Mouse (Mus musculus) limb, embryonic 11.5 days (tissue): Measurements from ENCODE around the gene Tnfrsf13c. TPM values are rescaled to one million over a fixed set of nuclear protein-coding genes. Genes with fewer than 3 reads are reported as not detected.

Source experiments
- ATAC-seq: fragments of 200-750 bp; cut with Nextera tagmentation; 2 replicates; pipeline ENCODE4 v1.8.0; 2017; ENCODE audit warnings: low read depth; ENCODE audit not compliant: insufficient number of reproducible peaks, low FRiP score, low TSS enrichment
- DNase-seq: peaks from one replicate; pipeline ENCODE4 v3.0.0-alpha.2; 2015; ENCODE audit warnings: low spot score
- H3K27ac ChIP-seq: fragments of 300-500 bp; sonication (generic); replicated peaks from 2 replicates; pipeline ENCODE4 v1.5.1; 2014; ENCODE audit warnings: low read depth, mild to moderate bottlenecking, low read length
- H3K27me3 ChIP-seq: fragments of 300-500 bp; sonication (generic); 2 replicates; pipeline ENCODE4 v1.6.1; 2014; ENCODE audit warnings: mild to moderate bottlenecking, low read length, mixed read lengths; ENCODE audit not compliant: control insufficient read depth, insufficient read depth
- H3K36me3 ChIP-seq: fragments of 300-500 bp; sonication (generic); 2 replicates; pipeline ENCODE4 v1.6.1; 2014; ENCODE audit warnings: mild to moderate bottlenecking, low read length, moderate library complexity, mixed read lengths; ENCODE audit not compliant: control insufficient read depth, insufficient read depth
- H3K4me1 ChIP-seq: fragments of 300-500 bp; sonication (generic); 2 replicates; pipeline ENCODE4 v1.6.1; 2014; ENCODE audit warnings: low read length, mixed read lengths; ENCODE audit not compliant: control insufficient read depth, insufficient read depth
- H3K4me2 ChIP-seq: fragments of 300-500 bp; sonication (generic); 2 replicates; pipeline ENCODE4 v1.6.1; 2014; ENCODE audit warnings: low read depth, mild to moderate bottlenecking, moderate library complexity; ENCODE audit not compliant: severe bottlenecking
- H3K4me3 ChIP-seq: fragments of 300-500 bp; sonication (generic); 2 replicates; pipeline ENCODE4 v1.5.1; 2014; ENCODE audit warnings: low read depth, low read length
- H3K9ac ChIP-seq: fragments of 300-500 bp; sonication (generic); 2 replicates; pipeline ENCODE4 v1.6.1; 2014; ENCODE audit warnings: mild to moderate bottlenecking, low read length
- H3K9me3 ChIP-seq: fragments of 300-500 bp; sonication (generic); 2 replicates; pipeline ENCODE4 v1.6.1; 2016; ENCODE audit warnings: low read length; ENCODE audit not compliant: control insufficient read depth
- WGBS: fragments of 180-500 bp; shearing (Covaris S2); extraction: QIAGEN DNeasy Blood & Tissue Kit; methylation state at CpG from one replicate; pipeline ENCODE4 v1.1.7; 2014; 5-methylcytosine and 5-hydroxymethylcytosine counted together
- polyA plus RNA-seq: library from polyadenylated mRNA; unstranded; fragments of >200 nt; fragmentation: Nextera tagmentation; extraction: Ambion mirVana; gene quantifications from 2 replicates; pipeline ENCODE4 v1.2.1, GENCODE M21; 2014

Tnfrsf13c gene
- polyA plus RNA-seq, 1 experiment from 2014 or later: not detected

- Histone ChIP-seq H3K4me2 (no peak overlapping the region), H3K4me1 (0 out of 2 replicates have a peak, but pooled peaks cover 5% of the 10 kb centered on the region), H3K9me3 (no peaks in the 10 kb centered on the region), H3K9ac (no peak overlapping the region; the same call in 1 of the 2 replicates), H3K4me3 (no peak overlapping the region), H3K27ac (no peak overlapping the region), H3K36me3 (peaks cover 26% of the 10 kb centered on the region), H3K27me3 (peaks cover 29% of the 10 kb centered on the region)
- no peak for ATAC-seq
- DNase-seq: no peak
- WGBS: 95% methylated on average over 10 of the region's 10 CpGs
Observed at GRCm38 (mm10) chr15:82203090-82203489, 21.1 kb downstream of the Tnfrsf13c start.

GRCm38 (mm10) chr15:82202086-82202485 is 22.1 kb downstream of the Tnfrsf13c start:
- H3K4me2 ChIP-seq: no peak overlapping the region
- H3K27ac ChIP-seq: no peak overlapping the region
- no peak for DNase-seq
- H3K9ac ChIP-seq: no peak overlapping the region
- no peak overlapping the region for H3K4me3 ChIP-seq
- no peak for ATAC-seq
- peaks cover 34% of the 10 kb centered on the region for H3K36me3 ChIP-seq
- H3K4me1 ChIP-seq: 0 out of 2 replicates have a peak, but pooled peaks cover 3% of the 10 kb centered on the region
- no peaks in the 10 kb centered on the region for H3K9me3 ChIP-seq
- peaks cover 19% of the 10 kb centered on the region for H3K27me3 ChIP-seq
- 91% methylated on average over 6 of the region's 6 CpGs for WGBS

GRCm38 (mm10) chr15:82199546-82199945 is 24.6 kb downstream of the Tnfrsf13c start:
- Histone ChIP-seq H3K36me3 (peaks cover 46% of the 10 kb centered on the region), H3K27ac (no peak overlapping the region), H3K4me1 (no peaks in the 10 kb centered on the region), H3K4me3 (no peak overlapping the region), H3K9me3 (no peaks in the 10 kb centered on the region), H3K9ac (no peak overlapping the region), H3K27me3 (no peaks in the 10 kb centered on the region), H3K4me2 (no peak overlapping the region)
- ATAC-seq (no peak), DNase-seq (no peak)
- 89% methylated on average over 12 of the region's 12 CpGs for WGBS

- no peak overlapping the region for H3K9ac ChIP-seq
- H3K4me2 ChIP-seq: no peak overlapping the region
- H3K4me1 ChIP-seq: no peaks in the 10 kb centered on the region
- H3K36me3 ChIP-seq: peaks cover 49% of the 10 kb centered on the region
- H3K27me3 ChIP-seq: no peaks in the 10 kb centered on the region
- H3K9me3 ChIP-seq: no peaks in the 10 kb centered on the region
- H3K4me3 ChIP-seq: no peak overlapping the region
- no peak overlapping the region for H3K27ac ChIP-seq
- DNase-seq: no peak
- WGBS: 97% methylated on average over 7 of the region's 7 CpGs
- ATAC-seq: no peak
Observed at GRCm38 (mm10) chr15:82198342-82198741, 25.8 kb downstream of the Tnfrsf13c start.

GRCm38 (mm10) chr15:82197937-82198336 is 26.2 kb downstream of the Tnfrsf13c start:
- Histone ChIP-seq H3K9ac (no peak overlapping the region), H3K27ac (no peak overlapping the region), H3K4me2 (no peak overlapping the region), H3K4me1 (no peaks in the 10 kb centered on the region), H3K9me3 (no peaks in the 10 kb centered on the region), H3K36me3 (peaks cover 47% of the 10 kb centered on the region), H3K27me3 (no peaks in the 10 kb centered on the region), H3K4me3 (no peak overlapping the region)
- WGBS: 90% methylated on average over 11 of the region's 11 CpGs
- ATAC-seq (no peak), DNase-seq (no peak)

- no peak for ATAC-seq
- DNase-seq: no peak
- WGBS: 93% methylated on average over 10 of the region's 10 CpGs
- Histone ChIP-seq H3K27ac (no peak overlapping the region), H3K9me3 (no peaks in the 10 kb centered on the region), H3K4me3 (no peak overlapping the region), H3K4me1 (no peaks in the 10 kb centered on the region), H3K9ac (no peak overlapping the region), H3K4me2 (no peak overlapping the region), H3K36me3 (peaks cover 53% of the 10 kb centered on the region), H3K27me3 (no peaks in the 10 kb centered on the region)
Observed at GRCm38 (mm10) chr15:82197246-82197750, 26.9 kb downstream of the Tnfrsf13c start.

GRCm38 (mm10) chr15:82196300-82196699 is 27.9 kb downstream of the Tnfrsf13c start:
- Histone ChIP-seq H3K27me3 (no peaks in the 10 kb centered on the region), H3K9me3 (no peaks in the 10 kb centered on the region), H3K4me3 (no peak overlapping the region), H3K36me3 (peaks cover 56% of the 10 kb centered on the region), H3K9ac (no peak overlapping the region), H3K27ac (no peak overlapping the region), H3K4me1 (no peaks in the 10 kb centered on the region), H3K4me2 (no peak overlapping the region)
- DNase-seq: no peak
- 91% methylated on average over 12 of the region's 12 CpGs for WGBS
- no peak for ATAC-seq

GRCm38 (mm10) chr15:82192617-82193016 is 31.6 kb downstream of the Tnfrsf13c start:
- Histone ChIP-seq H3K4me2 (no peak overlapping the region), H3K9me3 (no peaks in the 10 kb centered on the region), H3K4me3 (no peak overlapping the region), H3K4me1 (no peaks in the 10 kb centered on the region), H3K27ac (no peak overlapping the region), H3K9ac (no peak overlapping the region), H3K27me3 (no peaks in the 10 kb centered on the region), H3K36me3 (peaks cover 54% of the 10 kb centered on the region)
- ATAC-seq (no peak), DNase-seq (no peak)
- WGBS: 88% methylated on average over 8 of the region's 8 CpGs
